Mouse (Mus musculus): ENCODE results near the gene Sh3pxd2a. TPM values are rescaled to one million over a fixed set of nuclear protein-coding genes. Genes with fewer than 3 reads are reported as not detected.

Gene Sh3pxd2a
- total RNA-seq, 2 experiments from 2014 or later = 35.5 to 36.6 TPM

DNA sequence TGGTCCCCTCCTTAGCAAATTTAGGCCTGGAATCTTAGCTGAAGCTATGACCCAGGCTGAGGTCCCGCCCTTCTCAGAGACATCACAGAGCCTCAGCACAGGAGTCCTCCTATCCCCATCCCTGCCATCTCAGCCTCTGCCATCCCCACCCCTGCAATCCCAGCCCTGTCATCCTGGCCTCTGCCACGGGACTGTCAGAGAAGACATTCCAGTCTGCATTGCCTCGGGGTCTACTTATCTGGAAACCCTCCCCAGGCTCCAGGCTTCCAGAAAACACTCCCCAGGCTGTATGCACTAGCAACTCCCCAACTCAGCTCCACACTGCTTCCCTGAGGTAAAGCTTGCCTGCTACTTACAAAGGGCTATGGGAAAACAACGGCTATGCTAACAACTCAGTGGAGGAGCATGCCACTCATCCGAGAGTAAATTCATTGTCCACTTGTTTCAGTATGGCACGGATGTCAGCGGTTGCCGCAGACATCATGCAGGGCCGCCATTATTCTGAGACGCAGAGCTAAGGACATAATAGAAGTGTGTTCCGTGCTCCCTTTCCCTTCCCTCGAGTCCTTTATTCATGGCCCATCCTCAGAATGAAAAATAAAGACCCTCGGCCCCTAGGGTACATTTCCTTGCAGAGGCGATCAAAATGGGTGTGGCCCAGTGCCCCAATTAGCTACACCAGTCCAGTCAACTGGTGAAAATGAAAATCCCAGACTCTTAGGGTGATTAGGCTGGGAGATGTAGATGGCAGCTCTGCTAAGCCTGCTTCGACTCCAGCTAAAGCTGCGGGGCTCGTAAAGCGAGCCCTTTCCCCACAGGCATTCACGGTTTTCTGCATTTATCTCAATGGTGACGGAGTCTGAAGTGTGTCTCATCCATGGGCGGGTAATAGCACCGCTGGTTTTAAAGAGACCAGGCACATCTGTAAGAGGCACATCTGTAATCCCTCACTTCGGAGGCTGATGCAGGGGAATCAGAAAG, 29.1 kb upstream of the Sh3pxd2a start:
- intact Hi-C loops (cut with DNase I) = loop anchor here (10.0 kb wide), 1 partner anchor 209 kb away; no protein-coding TSS in a partner anchor
- DNase-seq = no peak

DNA sequence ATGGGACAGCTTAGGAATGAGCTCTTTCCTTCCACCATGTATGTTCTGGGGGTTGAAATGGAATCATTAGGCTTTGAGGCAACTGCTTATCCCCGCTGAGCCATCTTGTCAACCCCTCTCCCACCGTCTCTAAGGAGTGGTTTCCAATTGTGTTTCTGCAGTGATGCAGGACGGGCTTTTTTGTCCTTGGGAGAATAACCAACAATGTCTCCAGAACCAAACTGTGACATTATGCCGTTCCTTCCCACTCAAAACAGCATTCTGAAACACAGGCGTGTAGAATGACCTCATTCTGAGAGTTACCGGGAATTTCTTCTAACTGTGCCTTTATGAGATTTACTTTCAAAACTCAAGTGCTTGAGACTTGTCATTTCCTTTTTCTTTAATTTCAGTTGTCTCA, 28.2 kb upstream of the Sh3pxd2a start:
- intact Hi-C loops (cut with DNase I) = loop anchor here (10.0 kb wide), 1 partner anchor 208 kb away; no protein-coding TSS in a partner anchor
- DNase-seq = no peak

DNA sequence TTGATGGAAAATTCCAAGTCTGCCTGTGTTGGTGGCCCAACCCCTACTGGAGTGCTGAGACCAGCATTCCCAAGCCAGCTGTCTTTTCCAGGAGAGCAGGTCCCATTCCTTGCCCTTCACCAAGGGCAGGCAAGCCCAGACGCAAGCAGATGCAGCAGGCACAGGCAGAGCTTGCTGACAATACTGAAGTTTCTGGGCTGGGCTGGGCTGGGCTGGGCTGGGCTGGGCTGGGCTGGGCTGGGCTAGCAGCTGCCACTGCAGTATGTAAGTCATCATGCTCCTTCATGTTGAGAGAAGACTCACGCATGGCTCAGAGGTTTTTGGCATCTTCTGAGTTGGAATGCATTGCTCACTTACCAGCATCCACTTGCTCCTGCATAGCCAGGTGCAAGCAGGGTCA, 27.7 kb upstream of the Sh3pxd2a start:
- DNase-seq = no peak
- intact Hi-C loops (cut with DNase I) = loop anchor here (10.0 kb wide), 1 partner anchor 207 kb away; no protein-coding TSS in a partner anchor

DNA sequence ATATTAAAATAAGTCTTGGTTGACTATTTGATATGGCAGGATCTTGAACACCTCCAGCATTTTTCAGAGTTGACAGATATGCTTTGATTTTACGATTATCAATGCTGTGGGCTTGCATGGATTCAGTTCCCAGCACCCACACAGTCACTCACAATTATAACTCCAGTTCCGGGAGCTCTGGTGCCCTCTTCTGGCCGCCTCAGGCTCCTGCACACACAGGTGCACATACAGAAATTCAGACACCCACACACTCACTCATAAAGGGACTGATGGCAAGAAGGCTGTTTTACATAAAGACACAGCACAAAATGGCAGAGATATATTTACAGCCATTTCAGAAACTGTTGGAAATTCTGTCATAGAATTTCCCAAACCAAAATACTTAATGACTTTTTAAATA, 25.0 kb upstream of the Sh3pxd2a start:
- no peak for DNase-seq
- intact Hi-C loops (cut with DNase I) = no loop called here

DNA sequence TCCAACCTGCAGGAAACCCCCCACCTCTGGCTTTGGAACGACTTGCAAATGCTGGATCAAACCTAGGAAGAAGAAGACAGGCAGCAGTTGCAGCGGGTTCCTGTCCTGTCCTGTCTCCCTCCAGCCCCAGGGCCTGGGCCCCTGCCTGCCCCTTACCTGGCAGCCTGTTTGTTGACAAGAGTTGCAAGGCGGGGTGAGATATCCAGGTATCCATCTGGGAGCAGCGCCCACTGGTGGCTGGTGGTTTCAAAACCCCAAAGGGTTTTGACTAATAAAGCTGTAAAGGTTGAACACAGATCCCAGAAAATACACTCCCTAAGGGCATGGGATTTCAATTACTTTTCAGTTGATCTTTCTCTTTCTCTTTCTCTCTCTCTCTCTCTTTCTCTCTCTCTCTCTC, 24.0 kb upstream of the Sh3pxd2a start:
- intact Hi-C loops (cut with DNase I) = no loop called here
- no peak for DNase-seq

DNA sequence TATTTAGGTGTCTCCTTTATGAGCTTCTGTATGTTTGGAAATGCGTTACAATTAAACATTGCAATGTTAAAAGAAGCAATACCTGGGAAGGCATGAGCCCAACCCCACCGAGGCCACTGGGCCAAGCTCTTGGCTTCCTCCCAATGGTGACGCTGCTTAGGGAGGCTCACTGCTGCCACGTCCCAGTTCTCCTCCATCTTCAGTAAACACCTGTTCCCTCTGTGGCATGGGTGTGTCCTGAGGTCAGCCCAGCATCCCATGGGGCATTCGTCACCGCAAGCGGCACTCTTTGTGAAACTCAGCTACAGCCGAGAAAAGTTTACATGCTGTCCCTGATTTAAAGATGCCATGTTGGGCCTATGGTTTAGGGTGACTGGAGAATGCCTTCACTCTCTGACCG, 23.4 kb upstream of the Sh3pxd2a start:
- DNase-seq = no peak
- intact Hi-C loops (cut with DNase I) = no loop called here

DNA sequence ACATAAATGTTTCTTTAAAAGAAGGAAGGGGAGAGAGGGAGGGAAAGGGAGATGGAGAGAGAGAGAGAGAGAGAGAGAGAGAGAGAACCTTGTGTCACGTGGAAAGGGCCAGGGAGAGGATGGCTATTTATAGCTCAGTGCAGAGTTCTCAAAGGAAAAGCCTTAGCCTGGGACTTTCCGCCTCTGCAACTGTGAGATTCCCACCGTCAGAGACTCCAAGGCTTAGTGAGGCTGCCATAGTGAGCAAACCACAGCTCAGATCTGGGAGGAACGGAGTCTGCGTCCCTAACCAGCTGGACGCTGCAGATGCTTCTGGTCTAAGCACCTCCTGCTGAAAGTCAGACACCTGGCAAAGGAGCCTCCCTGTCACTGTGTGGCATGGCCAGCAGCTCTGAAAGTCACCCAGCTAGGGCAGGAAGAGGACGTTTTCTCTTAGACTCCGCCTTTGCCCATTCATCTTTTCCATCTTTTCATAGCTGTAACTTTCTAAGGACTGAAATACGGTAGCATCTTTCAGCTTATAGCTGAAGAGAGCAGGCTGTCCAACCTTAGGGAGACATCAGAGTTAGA, 21.9 kb upstream of the Sh3pxd2a start:
- no peak for DNase-seq
- intact Hi-C loops (cut with DNase I) = no loop called here

DNA sequence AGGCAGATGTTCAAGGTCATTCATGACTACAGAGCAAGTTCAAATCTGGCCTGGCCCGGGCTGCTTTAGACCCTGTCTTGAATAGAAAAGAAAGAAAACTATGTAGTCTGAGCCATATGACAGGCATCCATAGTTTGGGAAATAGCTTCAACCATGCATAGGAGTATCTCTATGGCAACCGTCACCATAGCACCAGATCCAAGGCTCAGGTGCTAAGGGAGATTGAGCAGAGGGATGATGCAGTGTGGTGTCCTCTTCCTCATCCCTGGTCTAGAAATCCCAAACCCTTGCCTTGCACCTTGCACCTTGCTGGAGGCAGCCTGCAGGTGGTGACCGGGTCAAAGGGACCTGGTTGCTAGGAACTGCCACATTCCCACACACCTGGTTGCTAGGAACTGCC, 19.9 kb upstream of the Sh3pxd2a start:
- intact Hi-C loops (cut with DNase I) = no loop called here

DNA sequence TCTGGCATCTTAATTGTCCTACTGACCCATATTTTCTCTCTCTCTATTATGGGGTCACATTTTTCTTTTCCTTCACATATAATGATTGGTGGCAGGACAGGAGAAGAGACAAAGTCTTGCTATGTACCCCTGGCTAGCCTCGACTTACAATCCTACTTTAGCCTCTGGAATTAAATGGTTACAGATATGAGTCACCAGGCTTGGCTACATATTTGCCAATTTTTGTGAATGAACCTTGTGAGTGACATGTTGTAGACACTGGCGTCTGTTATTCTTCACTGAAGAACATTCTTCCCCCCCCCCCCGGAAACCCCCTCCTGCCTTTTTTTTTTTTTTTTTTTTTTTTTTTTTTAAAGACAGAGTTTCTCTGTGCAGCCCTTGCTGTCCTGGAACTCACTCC, 19.1 kb upstream of the Sh3pxd2a start:
- intact Hi-C loops (cut with DNase I) = no loop called here

More for the DNA sequence above, 19.9 kb upstream of the Sh3pxd2a start:
- DNase-seq = no peak

DNA sequence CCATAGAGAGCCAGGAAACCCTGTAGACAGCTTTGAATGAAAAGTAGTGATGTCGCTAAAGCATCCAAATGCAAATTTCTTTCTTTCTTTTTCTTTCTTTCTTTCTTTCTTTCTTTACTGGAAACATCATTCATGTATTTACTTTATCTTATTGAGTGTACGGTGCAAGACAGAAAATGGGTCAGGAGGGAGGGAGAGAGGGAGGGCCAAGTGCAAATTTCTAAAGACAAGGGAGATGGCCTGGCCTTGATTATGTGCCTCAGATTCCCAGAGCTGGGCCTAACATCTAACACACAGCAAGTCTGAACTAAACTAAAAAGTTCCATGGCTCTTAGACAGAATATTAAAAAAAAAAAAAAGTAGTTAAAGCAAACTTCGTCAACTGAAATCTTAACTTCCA, 9.3 kb upstream of the Sh3pxd2a start:
- intact Hi-C loops (cut with DNase I) = no loop called here
- DNase-seq = no peak

More for the DNA sequence above, 19.1 kb upstream of the Sh3pxd2a start:
- DNase-seq = no peak

DNA sequence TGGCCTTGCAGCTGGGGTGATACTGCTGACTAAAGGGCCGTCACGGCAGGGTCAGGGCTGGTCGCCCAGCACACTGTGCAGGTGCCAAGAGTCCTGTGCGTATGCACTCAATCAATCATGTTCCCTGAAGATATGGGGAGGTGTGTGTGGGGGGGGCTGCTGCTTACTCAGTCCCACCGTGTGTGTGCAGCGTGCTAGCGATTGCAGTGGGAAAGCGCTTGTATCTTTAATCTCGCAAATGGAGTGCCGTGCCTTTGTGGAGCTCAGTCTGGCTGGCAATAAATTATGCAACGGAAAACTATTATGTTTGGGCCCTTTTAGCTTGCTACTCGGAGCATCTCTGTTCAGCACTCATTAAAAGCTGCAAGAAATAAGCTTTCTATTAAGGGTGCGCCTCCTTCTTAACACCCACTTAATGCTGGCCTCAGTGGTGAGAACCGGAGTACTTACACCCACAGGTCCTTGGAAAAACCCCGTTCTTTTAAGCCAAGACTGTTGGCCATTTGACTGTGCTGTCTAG, 8.7 kb upstream of the Sh3pxd2a start:
- intact Hi-C loops (cut with DNase I) = no loop called here
- DNase-seq = peak in 1 of 2 experiments; percentile 54

DNA sequence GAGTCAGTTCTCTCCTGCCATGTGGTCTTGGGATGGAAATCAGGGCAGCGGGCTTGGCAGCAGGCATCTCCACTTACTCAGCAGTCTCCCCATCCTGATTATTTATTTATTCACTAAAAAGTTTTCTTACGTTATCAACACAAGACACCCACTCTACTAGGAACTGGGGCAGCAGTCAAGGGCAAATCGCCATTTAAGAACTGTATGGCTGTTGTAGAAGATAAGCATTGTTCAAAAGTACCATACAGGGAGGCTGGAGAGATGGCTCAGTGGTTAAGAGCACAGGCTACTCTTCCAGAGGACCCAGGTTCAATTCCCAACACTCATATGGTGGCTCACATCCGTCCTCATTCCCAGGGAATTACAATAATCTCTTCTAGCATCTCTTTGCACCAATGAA, 7.6 kb upstream of the Sh3pxd2a start:
- intact Hi-C loops (cut with DNase I) = no loop called here
- no peak for DNase-seq

DNA sequence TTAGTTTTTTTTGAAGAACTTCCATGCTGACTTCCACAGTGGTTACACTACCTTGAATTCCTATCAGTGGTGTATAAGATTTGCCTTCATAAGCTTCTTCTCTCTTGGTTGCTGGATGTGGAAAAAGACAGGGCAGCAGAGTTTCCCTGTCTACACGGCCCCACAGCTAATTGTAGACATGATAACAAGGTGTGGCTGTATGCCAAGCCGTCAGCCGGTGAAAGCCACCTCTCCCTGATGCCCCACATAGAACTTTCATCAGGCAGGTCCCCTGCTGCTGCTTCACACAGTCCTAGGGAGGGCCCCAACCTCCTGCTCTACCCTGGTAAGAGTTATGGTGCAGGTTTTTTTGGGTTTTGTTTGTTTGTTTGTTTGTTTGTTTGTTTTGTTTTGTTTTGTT, 4.5 kb upstream of the Sh3pxd2a start:
- intact Hi-C loops (cut with DNase I) = loop anchor here (5.0 kb wide), 1 partner anchor 34 kb away; no protein-coding TSS in a partner anchor
- DNase-seq = no peak

DNA sequence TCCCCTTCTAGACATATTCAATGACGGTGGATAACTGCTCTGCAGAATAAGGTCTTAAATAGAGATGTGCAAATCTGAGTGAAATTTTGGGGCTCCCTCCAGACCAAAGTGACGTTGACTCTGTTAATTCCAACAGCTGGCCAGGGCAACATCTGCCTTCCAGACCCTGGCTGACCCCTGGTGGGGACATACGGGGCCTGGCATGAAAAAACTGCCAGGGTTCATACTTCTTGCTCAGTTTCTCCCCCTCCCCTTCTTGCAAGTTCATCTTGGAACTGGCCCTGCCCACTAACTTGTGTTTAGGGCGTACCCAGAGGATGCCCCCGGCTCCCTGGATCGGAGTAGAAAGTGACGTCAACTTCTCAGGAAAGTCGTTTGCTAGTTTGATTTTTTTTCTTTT, 2.6 kb upstream of the Sh3pxd2a start:
- DNase-seq = no peak
- intact Hi-C loops (cut with DNase I) = loop anchor here (5.0 kb wide), 1 partner anchor 36 kb away; no protein-coding TSS in a partner anchor

DNA sequence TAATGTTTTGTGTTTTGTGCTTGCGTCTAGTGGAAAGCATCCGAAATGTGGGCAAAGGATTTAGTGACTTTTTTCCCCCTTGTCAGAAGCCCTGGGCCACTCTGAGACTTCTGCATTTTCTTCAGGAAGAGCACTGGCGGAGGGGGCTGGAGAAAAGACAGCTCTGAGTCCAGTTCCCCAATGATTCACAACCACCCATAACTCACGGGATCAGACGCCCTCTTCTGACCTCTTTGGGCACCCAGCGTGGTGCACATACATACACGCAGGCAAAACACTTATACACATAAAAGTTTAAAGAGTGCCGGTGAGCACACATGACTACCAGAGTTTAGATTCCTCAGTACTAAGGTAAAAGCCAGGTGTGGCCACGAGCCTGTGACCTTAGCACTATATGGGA, 1.3 kb upstream of the Sh3pxd2a start:
- no peak for DNase-seq
- intact Hi-C loops (cut with DNase I) = loop anchor here (5.0 kb wide), 1 partner anchor 37 kb away; no protein-coding TSS in a partner anchor

DNA sequence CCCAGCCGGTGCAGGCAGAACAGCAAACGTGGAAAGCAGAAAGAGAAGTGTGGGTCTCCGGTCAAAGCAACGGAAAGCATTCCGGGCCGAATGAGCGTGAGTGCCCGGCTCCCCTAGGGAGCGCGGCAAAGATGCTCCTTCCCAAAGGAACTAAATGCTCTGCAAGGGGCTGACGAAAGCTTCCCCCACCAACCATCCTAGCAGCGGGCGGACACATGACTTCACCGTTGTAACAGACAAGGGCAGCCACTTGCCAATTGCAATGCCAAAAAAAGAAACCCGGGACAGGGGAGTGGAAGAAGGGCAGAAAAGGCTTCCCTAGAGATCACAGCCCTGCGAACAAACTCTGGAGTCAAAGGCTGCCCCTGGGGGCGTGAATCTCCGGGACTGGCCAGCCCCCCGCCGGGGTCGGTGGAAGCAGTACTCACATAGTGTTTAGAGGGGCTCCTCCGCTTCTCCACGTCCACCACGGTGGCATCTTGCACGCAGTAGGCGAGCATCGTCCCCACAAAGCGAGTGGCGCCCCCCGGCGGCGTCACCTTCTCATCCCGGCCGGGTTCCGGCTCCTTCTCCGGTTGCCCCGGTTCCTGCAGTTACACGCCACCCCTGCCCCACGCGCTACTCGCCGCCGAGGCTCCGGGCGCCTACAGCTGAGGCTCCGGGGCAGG, 431 bp downstream of the Sh3pxd2a start:
- intact Hi-C loops (cut with DNase I) = loop anchor here (1.0 to 5.0 kb wide), 2 partner anchors 61 to 107 kb away; no protein-coding TSS in a partner anchor

DNA sequence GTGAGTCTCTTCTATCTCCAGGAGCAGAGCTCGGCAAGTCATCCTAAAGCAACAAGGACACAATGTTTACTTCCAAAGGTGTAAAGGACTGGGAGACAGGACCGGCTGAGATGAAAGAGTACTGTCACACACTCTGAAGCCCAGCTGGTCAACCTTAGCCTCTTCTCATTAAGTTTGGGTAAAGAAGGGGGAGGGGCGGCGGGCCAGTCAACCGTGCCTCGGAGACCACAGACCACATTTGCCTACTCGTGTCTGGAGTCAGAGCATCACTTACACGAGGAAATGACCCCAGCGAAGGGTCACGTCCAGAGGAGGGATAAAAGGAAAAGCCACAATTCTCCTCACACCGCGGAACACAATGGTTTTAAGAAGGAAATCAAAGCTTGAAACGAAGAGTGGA, 995 bp downstream of the Sh3pxd2a start:
- intact Hi-C loops (cut with DNase I) = loop anchor here (5.0 kb wide), 1 partner anchor 61 kb away; no protein-coding TSS in a partner anchor
- DNase-seq = peak in 1 of 2 experiments; percentile 20

More for the DNA sequence above, 431 bp downstream of the Sh3pxd2a start:
- DNase-seq = peak; percentile 83 to 88

DNA sequence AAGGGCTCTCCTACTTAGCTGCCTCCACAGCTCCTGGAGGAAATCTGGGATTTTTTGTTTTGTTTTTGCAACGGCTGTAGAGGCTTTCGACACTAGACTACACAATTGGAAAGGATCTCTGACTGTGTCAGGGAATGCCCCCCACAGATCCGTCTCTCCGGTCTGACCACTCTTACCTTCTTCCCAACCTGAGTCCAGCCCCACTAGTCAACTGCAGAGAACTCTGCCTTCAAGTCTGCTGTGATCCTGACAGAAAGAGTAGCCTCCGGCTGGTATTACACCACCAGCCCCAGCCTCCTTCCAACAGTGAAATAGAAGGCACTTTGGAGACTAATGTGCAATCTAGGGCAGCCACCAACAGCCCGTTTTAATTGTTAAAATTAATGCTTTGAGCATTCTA, 1.5 kb downstream of the Sh3pxd2a start:
- DNase-seq = no peak
- intact Hi-C loops (cut with DNase I) = loop anchor here (5.0 kb wide), 1 partner anchor 60 kb away; no protein-coding TSS in a partner anchor

DNA sequence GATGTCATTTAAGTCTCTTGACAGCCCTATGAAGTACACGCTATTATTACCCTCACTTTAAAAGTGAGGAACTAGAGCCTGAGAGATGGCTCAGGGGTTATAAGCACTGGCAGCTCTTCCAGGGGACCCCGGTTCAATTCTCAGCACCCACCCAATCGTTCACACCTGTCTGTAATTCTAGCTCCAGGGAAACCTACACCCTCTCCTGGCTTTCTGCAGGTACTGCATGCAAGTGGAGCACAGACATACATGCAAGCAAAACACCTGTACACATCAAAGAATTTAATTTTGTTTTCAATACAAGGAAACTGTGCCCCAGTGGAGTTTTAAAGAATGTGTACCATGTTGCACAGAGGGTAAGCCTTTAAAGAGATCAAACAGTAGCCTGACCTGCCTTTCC, 2.4 kb downstream of the Sh3pxd2a start:
- intact Hi-C loops (cut with DNase I) = loop anchor here (5.0 kb wide), 1 partner anchor 60 kb away; no protein-coding TSS in a partner anchor
- no peak for DNase-seq

DNA sequence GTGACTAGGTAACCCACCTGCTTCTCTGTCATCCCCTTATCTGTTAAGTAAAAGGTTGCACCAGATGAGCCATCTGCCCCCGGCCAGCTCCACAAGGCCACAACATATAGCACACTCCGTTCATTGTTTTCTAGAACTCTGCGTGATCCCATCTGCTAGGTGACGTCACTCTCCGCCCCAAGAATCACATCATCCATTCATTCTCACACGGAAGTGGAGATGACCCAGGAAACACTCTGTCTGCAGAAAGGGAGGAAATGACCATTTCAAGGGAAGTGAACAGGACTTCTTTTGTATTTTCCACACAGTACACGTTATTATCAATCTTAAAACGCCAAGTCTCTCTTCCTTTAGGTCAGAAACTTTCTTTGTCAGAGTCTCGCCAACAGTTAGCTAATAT, 2.8 kb downstream of the Sh3pxd2a start:
- DNase-seq = no peak
- intact Hi-C loops (cut with DNase I) = loop anchor here (5.0 kb wide), 1 partner anchor 59 kb away; no protein-coding TSS in a partner anchor
